Mouse (Mus musculus): ENCODE data around the gene Dand5.
"Not testable (repeated sequence)": the region's sequence is repeated elsewhere in the genome, so short reads cannot be mapped to it uniquely, and the experiment has no call there.

GRCm38 (mm10) chr8:84826518-84826917, 3.9 kb upstream of the Dand5 start:
- not testable (repeated sequence) for TF ChIP-seq CTCF (IDR thresholded peaks at IDR 0.05; ENCODE audit: borderline replicate concordance, control insufficient read depth, extremely low read depth, insufficient read depth, low read length, poor library complexity); POLR2A (IDR thresholded peaks at IDR 0.05; ENCODE audit: control insufficient read depth, extremely low read depth, insufficient read depth, low read length, poor library complexity)
